Comparison of ENCODE assay signal across 14 mouse cellular contexts in the genomic region with DNA sequence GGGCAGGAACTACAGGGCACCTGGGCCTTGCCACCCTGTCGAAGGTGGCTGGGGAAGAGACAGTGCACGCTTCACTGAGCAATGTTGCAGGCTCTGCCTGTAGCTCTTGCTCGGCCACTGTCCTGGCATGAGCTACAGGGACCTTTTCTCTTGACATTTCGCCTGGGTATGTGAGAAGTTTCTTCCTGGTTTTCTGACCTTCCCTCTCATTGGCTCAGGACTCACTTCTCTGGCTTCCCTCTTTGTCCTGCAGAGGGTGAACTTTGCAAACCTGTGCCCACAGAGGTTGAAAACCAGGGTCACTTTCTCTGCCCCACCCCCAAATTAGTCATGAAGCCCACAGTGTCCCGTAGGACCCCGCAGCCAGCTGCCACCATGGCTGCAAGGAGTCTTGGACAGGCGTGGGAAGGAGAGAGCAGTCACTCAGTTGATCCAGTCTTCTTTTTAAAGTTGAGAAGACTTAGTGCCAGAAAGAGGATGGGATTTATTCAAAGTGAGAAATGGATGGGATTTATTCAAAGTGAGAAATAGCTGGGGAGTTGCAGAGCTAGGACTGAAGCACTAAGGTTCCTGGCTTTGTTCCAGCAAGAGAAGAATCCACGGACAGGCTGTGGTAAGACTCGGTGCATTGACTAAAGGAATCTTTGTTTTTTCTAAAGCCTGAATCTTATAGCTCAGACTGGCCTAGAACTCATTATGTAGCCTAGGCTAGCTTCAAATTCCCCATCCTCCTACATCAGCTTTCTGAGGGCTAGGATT.
A peak's percentile ranks its signal among the peaks of the same experiment; 100 is the strongest.
DNase-seq lines count a peak whose midpoint lies in the region; ATAC-seq and TF ChIP-seq lines count a peak whose summit lies in the region.
"Had no signal": no experiment of that assay in that cellular context is flagged by ENCODE, and none has a peak within 500 bp of the region (broad histone marks: within the 10 kb centered on the region; RNA-seq: fewer than 3 reads in every experiment).

No protein-coding gene starts in this region.

- 77% methylated on average over 9 of the region's 9 CpGs for WGBS in midbrain, embryonic 12.5 days
- WGBS in midbrain, postnatal 0 days, result 73% methylated on average over 9 of the region's 9 CpGs

- H3K27me3 ChIP-seq in midbrain, embryonic 12.5 days, result no peaks in the 10 kb centered on the region
- H3K27me3 ChIP-seq in midbrain, postnatal 0 days (ENCODE audit: insufficient read depth, low read length), result no peaks in the 10 kb centered on the region
- H3K27me3 ChIP-seq in splenic B cell, adult 2 months (ENCODE audit: control insufficient read depth, insufficient read depth, low read length, poor library complexity, severe bottlenecking), result no peaks in the 10 kb centered on the region
- H3K27me3 ChIP-seq: midbrain, embryonic 15.5 days; neural tube, embryonic 13.5 days had no signal

- no peak for TF ChIP-seq CTCF in midbrain, postnatal 0 days (IDR thresholded peaks at IDR 0.05)

- H3K4me1 ChIP-seq in midbrain, embryonic 12.5 days, result peaks cover 14% of the 10 kb centered on the region
- H3K4me1 ChIP-seq in midbrain, postnatal 0 days (ENCODE audit: insufficient read depth, low read length), result no peaks in the 10 kb centered on the region

- DNase-seq in frontal cortex, postnatal 36 days (ENCODE audit: low spot score in 2 of 2), result no peak
- DNase-seq in midbrain, postnatal 0 days (ENCODE audit: low spot score), result no peak
- peak; percentile 70 for DNase-seq in brain, adult 2 months (ENCODE audit: low read depth, low spot score)
- peak; percentile 33 for DNase-seq in splenic B cell, adult 2 months (ENCODE audit: low read depth, low spot score)
- DNase-seq in thymus, adult 18-20 months, result no peak
- no peak for DNase-seq in gastrocnemius, postnatal 25 days
- DNase-seq: heart, adult 2 months; heart, postnatal 4 days; left cerebral cortex, postnatal 4 days had no signal

- 0 out of 2 replicates have a peak overlapping the region, but pooled peaks have one; percentile 17 for H3K27ac ChIP-seq in midbrain, embryonic 12.5 days (replicated peaks)
- no peak overlapping the region for H3K27ac ChIP-seq in midbrain, postnatal 0 days (ENCODE audit: low read depth, low read length)
- H3K27ac ChIP-seq: heart, adult 2 months; midbrain, embryonic 15.5 days; neural tube, embryonic 13.5 days had no signal

- no peak overlapping the region for H3K4me2 ChIP-seq in midbrain, embryonic 12.5 days (replicated peaks)
- no peak overlapping the region for H3K4me2 ChIP-seq in midbrain, postnatal 0 days (ENCODE audit: low read depth, low read length, poor library complexity, severe bottlenecking)
- H3K4me2 ChIP-seq: midbrain, embryonic 15.5 days; neural tube, embryonic 13.5 days had no signal

- H3K4me3 ChIP-seq in midbrain, embryonic 12.5 days, result no peak overlapping the region
- no peak overlapping the region for H3K4me3 ChIP-seq in midbrain, postnatal 0 days (ENCODE audit: low read depth, low read length)
- H3K4me3 ChIP-seq: heart, adult 2 months; midbrain, embryonic 15.5 days; neural tube, embryonic 13.5 days had no signal

- 0 out of 2 replicates have a peak, but pooled peaks cover 5% of the 10 kb centered on the region for H3K36me3 ChIP-seq in midbrain, embryonic 12.5 days
- H3K36me3 ChIP-seq in midbrain, postnatal 0 days (ENCODE audit: insufficient read depth, low read length), result 0 out of 2 replicates have a peak, but pooled peaks cover 2% of the 10 kb centered on the region
- peaks cover 9% of the 10 kb centered on the region for H3K36me3 ChIP-seq in splenic B cell, adult 2 months (ENCODE audit: control insufficient read depth, insufficient read depth, low read length, poor library complexity, severe bottlenecking)
- H3K36me3 ChIP-seq: midbrain, embryonic 15.5 days; neural tube, embryonic 13.5 days had no signal

- no peaks in the 10 kb centered on the region for H3K9me3 ChIP-seq in midbrain, embryonic 12.5 days
- no peaks in the 10 kb centered on the region for H3K9me3 ChIP-seq in midbrain, postnatal 0 days (ENCODE audit: low read length)
- H3K9me3 ChIP-seq: midbrain, embryonic 15.5 days; neural tube, embryonic 13.5 days had no signal

- ATAC-seq in frontal cortex, adult (ENCODE audit: low TSS enrichment), result peak; percentile 45
- no peak for ATAC-seq in midbrain, embryonic 12.5 days (ENCODE audit: low FRiP score, low read depth)
- ATAC-seq in midbrain, postnatal 0 days (ENCODE audit: low FRiP score), result no peak
- ATAC-seq: intestine, embryonic 16.5 days; midbrain, embryonic 15.5 days had no signal

- H3K9ac ChIP-seq in midbrain, embryonic 12.5 days (replicated peaks), result no peak overlapping the region
- H3K9ac ChIP-seq in midbrain, postnatal 0 days (replicated peaks; ENCODE audit: low read length, poor library complexity, severe bottlenecking), result no peak overlapping the region
- H3K9ac ChIP-seq: midbrain, embryonic 15.5 days; neural tube, embryonic 13.5 days had no signal

Comparison
In these comparisons a context has a peak if more than half of its experiments do, and no peak if none do; other contexts are left out.
1. DNase-seq: peak in brain, adult 2 months (single experiment) and splenic B cell, adult 2 months (single experiment); none in frontal cortex, postnatal 36 days (0 of 2), midbrain, postnatal 0 days (single experiment), thymus, adult 18-20 months (0 of 2) and gastrocnemius, postnatal 25 days (single experiment).